Mouse (Mus musculus): ENCODE results near the gene Epn2. TPM values are rescaled to one million over a fixed set of nuclear protein-coding genes. Genes with fewer than 3 reads are reported as not detected.

The Epn2 gene
- total and polyA plus RNA-seq, 3 experiments = 7.2 to 13.8 (median 10.1) TPM

DNA sequence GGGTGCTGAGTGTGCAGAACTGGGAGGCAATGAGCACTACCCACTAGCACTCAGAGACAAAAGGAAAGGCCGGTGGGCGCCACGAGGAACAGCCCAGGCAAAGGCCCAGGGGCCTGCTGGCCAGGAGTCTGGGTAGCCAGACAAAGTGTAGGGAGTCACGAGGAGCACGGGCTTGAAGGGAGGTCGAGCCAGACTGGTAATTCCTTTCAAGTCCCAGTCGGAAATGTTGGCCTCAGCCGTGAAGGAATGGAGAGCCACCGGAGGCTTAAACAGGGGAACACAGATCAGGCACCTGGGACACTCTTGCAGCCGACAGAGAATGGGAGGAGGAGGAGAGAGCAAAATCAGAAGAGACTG is 95.3 kb downstream of the Epn2 start:
- peaks cover 3 to 11% of the 10 kb centered on the region in 2 experiments for H3K4me1 ChIP-seq (ENCODE audit: control insufficient read depth in 1 of 2, insufficient read depth in 2 of 2)
- H3K27me3 ChIP-seq (replicated peaks) = peaks cover 7% of the 10 kb centered on the region
- in situ Hi-C loops (cut with MboI; ENCODE audit: low pct_ligation_motif_present, low pct_unique_long_range_greater_than_20kb, low sequenced_read_pairs) (no loop called here), dilution Hi-C loops (cut with MboI; ENCODE audit: extremely low pct_ligation_motif_present, extremely low pct_unique_long_range_greater_than_20kb, low sequenced_read_pairs) (no loop called here)
- no peak for DNase-seq (ENCODE audit: extremely low read depth)
- no peaks in the 10 kb centered on the region for H3K79me2 ChIP-seq (replicated peaks; ENCODE audit: control insufficient read depth, extremely low read depth, insufficient read depth, poor library complexity, severe bottlenecking)
- no peak overlapping the region for H3K4me2 ChIP-seq (ENCODE audit: insufficient read depth, low read depth, poor library complexity, severe bottlenecking)
- TF ChIP-seq NELFE (IDR thresholded peaks at IDR 0.05; ENCODE audit: low read depth, low read length) (no peak), ZC3H11A (IDR thresholded peaks at IDR 0.05; ENCODE audit: low read depth, low read length) (no peak), POLR2A (IDR thresholded peaks at IDR 0.05; ENCODE audit: low read depth, low read length) (no peak), CHD1 (IDR thresholded peaks at IDR 0.05; ENCODE audit: low read depth, low read length) (no peak), MAFK (IDR thresholded peaks at IDR 0.05; ENCODE audit: insufficient replicate concordance, low read length) (no peak), MXI1 (IDR thresholded peaks at IDR 0.05; ENCODE audit: low read depth, low read length) (no peak), RAD21 (IDR thresholded peaks at IDR 0.05; ENCODE audit: low read depth, low read length) (no peak), CHD2 (IDR thresholded peaks at IDR 0.05; ENCODE audit: low read length) (no peak), MAZ (IDR thresholded peaks at IDR 0.05; ENCODE audit: low read depth, low read length) (no peak), ZNF384 (IDR thresholded peaks at IDR 0.05; ENCODE audit: low read depth, low read length) (no peak)
- no peaks in the 10 kb centered on the region for H3K9me3 ChIP-seq (replicated peaks; ENCODE audit: low read length)
- no peak overlapping the region for H3K27ac ChIP-seq (ENCODE audit: insufficient read depth, low read depth)
- H3K36me3 ChIP-seq (replicated peaks in 1 of 2; ENCODE audit: control insufficient read depth in 1 of 2, insufficient read depth in 1 of 2, low read length in 1 of 2) = peaks cover 11 to 22% of the 10 kb centered on the region in 2 experiments
- no peak overlapping the region for H3K4me3 ChIP-seq (replicated peaks in 1 of 3; ENCODE audit: low read depth in 2 of 3, low read length in 2 of 3, poor library complexity in 1 of 3)
- no peak overlapping the region for H3K9ac ChIP-seq (ENCODE audit: insufficient read depth, low read depth)

DNA sequence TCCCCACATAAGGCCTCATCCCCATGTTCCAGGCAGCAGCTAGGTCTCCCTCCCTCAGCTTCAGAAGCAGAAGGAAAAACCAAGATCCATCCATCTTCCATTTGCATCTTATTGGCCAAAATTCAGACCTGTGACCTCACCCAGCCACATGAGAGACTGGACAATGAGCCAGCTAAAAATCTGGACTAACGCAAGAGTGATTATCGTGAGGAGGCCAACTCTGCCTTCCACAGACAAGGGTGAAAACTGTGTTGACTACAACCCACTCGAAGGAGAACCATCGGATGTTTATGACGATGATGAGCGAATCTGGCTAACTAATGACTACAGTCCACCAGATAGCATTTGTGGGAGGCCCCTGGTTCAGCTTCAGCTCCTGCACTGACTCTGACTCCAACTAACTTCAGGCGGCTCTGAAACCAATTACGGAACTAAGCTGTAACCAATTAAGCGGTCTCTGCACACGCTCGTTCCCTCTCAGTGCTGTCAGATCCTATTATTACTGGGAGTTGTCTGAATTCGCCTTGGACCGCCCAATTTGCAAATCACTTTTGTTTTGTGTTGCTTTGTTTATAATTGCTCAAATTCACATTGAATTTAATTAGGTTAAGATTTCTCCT is 96.2 kb downstream of the Epn2 start:
- Histone ChIP-seq H3K27ac (ENCODE audit: insufficient read depth, low read depth) (no peak overlapping the region), H3K4me3 (replicated peaks in 1 of 3; ENCODE audit: low read depth in 2 of 3, low read length in 2 of 3, poor library complexity in 1 of 3) (no peak overlapping the region), H3K4me2 (ENCODE audit: insufficient read depth, low read depth, poor library complexity, severe bottlenecking) (no peak overlapping the region), H3K79me2 (replicated peaks; ENCODE audit: control insufficient read depth, extremely low read depth, insufficient read depth, poor library complexity, severe bottlenecking) (no peaks in the 10 kb centered on the region), H3K9ac (ENCODE audit: insufficient read depth, low read depth) (no peak overlapping the region), H3K4me1 (ENCODE audit: control insufficient read depth in 1 of 2, insufficient read depth in 2 of 2) (peaks cover 3 to 10% of the 10 kb centered on the region in 2 experiments), H3K36me3 (replicated peaks in 1 of 2; ENCODE audit: control insufficient read depth in 1 of 2, insufficient read depth in 1 of 2, low read length in 1 of 2) (peaks cover 5 to 13% of the 10 kb centered on the region in 2 experiments), H3K9me3 (replicated peaks; ENCODE audit: low read length) (no peaks in the 10 kb centered on the region), H3K27me3 (replicated peaks) (peaks cover 10% of the 10 kb centered on the region)
- DNase-seq (ENCODE audit: extremely low read depth) = no peak
- in situ Hi-C loops (cut with MboI; ENCODE audit: low pct_ligation_motif_present, low pct_unique_long_range_greater_than_20kb, low sequenced_read_pairs) (no loop called here), dilution Hi-C loops (cut with MboI; ENCODE audit: extremely low pct_ligation_motif_present, extremely low pct_unique_long_range_greater_than_20kb, low sequenced_read_pairs) (no loop called here)
- no peak for TF ChIP-seq JUN (IDR thresholded peaks at IDR 0.05; ENCODE audit: insufficient read depth, low read depth, low read length)
- no peak for TF ChIP-seq TCF12 (IDR thresholded peaks at IDR 0.05; ENCODE audit: low read depth, low read length)
- no peak for TF ChIP-seq USF2 (conservative IDR thresholded peaks at IDR 0.05; ENCODE audit: low read depth, low read length)
- TF ChIP-seq ETS1 (conservative IDR thresholded peaks at IDR 0.05; ENCODE audit: low read depth, low read length) = no peak
- TF ChIP-seq EP300 (IDR thresholded peaks at IDR 0.05; ENCODE audit: low read length) = no peak
- TF ChIP-seq ZNF384 (IDR thresholded peaks at IDR 0.05; ENCODE audit: low read depth, low read length) = no peak
- no peak for TF ChIP-seq RAD21 (IDR thresholded peaks at IDR 0.05; ENCODE audit: low read depth, low read length)
- TF ChIP-seq BHLHE40 (IDR thresholded peaks at IDR 0.05; ENCODE audit: low read depth, low read length) = no peak
- no peak for TF ChIP-seq ZKSCAN1 (IDR thresholded peaks at IDR 0.05; ENCODE audit: borderline replicate concordance, low read depth, low read length)
- TF ChIP-seq MXI1 (IDR thresholded peaks at IDR 0.05; ENCODE audit: low read depth, low read length) = no peak
- no peak for TF ChIP-seq RCOR1 (conservative IDR thresholded peaks at IDR 0.05; ENCODE audit: low read depth, low read length)
- TF ChIP-seq E2F4 (IDR thresholded peaks at IDR 0.05; ENCODE audit: insufficient replicate concordance, low read depth, low read length) = no peak
- TF ChIP-seq SMC3 (IDR thresholded peaks at IDR 0.05; ENCODE audit: low read depth, low read length) = no peak
- TF ChIP-seq CHD1 (IDR thresholded peaks at IDR 0.05; ENCODE audit: low read depth, low read length) = no peak
- no peak for TF ChIP-seq ZC3H11A (IDR thresholded peaks at IDR 0.05; ENCODE audit: low read depth, low read length)
- TF ChIP-seq GABPA (IDR thresholded peaks at IDR 0.05; ENCODE audit: insufficient replicate concordance, low read depth, low read length) = no peak
- no peak for TF ChIP-seq KAT2A (IDR thresholded peaks at IDR 0.05; ENCODE audit: insufficient replicate concordance, low read length)
- TF ChIP-seq UBTF (IDR thresholded peaks at IDR 0.05; ENCODE audit: low read depth, low read length) = no peak
- no peak for TF ChIP-seq ELF1 (IDR thresholded peaks at IDR 0.05; ENCODE audit: low read depth, low read length)
- no peak for TF ChIP-seq ZMIZ1 (IDR thresholded peaks at IDR 0.05; ENCODE audit: low read depth, low read length)

Measured in CH12.LX (cell line).